Mouse (Mus musculus) intestine, embryonic 14.5 days (tissue): ENCODE measurements around the gene Mark4. TPM values are rescaled to one million over a fixed set of nuclear protein-coding genes. Genes with fewer than 3 reads are reported as not detected.

Experiments used
- ATAC-seq: fragments of 200-750 bp; cut with Nextera tagmentation; replicated peaks from 2 replicates; pipeline ENCODE4 v1.8.0; 2017; ENCODE audit warnings: low read depth, moderate number of reproducible peaks, moderate TSS enrichment, moderate library complexity; ENCODE audit not compliant: low FRiP score, low TSS enrichment
- DNase-seq: peaks from one replicate; pipeline ENCODE4 v3.0.0-alpha.2; 2018; ENCODE audit warnings: low spot score
- H3K27ac ChIP-seq: fragments of 300-500 bp; sonication (generic); 2 replicates; pipeline ENCODE4 v1.5.1; 2014; ENCODE audit warnings: low read depth, mild to moderate bottlenecking, control low read depth
- H3K27me3 ChIP-seq: fragments of 300-500 bp; sonication (generic); replicated peaks from 2 replicates; pipeline ENCODE4 v1.6.1; 2014; ENCODE audit warnings: low read length, control low read depth; ENCODE audit not compliant: control insufficient read depth, insufficient read depth
- H3K36me3 ChIP-seq: fragments of 300-500 bp; sonication (generic); 2 replicates; pipeline ENCODE4 v1.6.1; 2014; ENCODE audit warnings: low read length, control low read depth; ENCODE audit not compliant: control insufficient read depth, insufficient read depth
- H3K4me1 ChIP-seq: fragments of 300-500 bp; sonication (generic); replicated peaks from 2 replicates; pipeline ENCODE4 v1.6.1; 2014; ENCODE audit warnings: low read length, control low read depth, mixed read lengths; ENCODE audit not compliant: control insufficient read depth, insufficient read depth
- H3K4me2 ChIP-seq: fragments of 300-500 bp; sonication (generic); 2 replicates; pipeline ENCODE4 v1.6.1; 2014; ENCODE audit warnings: low read length
- H3K4me3 ChIP-seq: fragments of 300-500 bp; sonication (generic); 2 replicates; pipeline ENCODE4 v1.5.1; 2014; ENCODE audit warnings: low read depth, low read length, control low read depth, mixed read lengths
- H3K9ac ChIP-seq: fragments of 300-500 bp; sonication (generic); 2 replicates; pipeline ENCODE4 v1.6.1; 2014; ENCODE audit warnings: mild to moderate bottlenecking, low read length
- H3K9me3 ChIP-seq: fragments of 300-500 bp; sonication (generic); 2 replicates; pipeline ENCODE4 v1.6.1; 2016; ENCODE audit warnings: low read length, control low read depth; ENCODE audit not compliant: control insufficient read depth
- WGBS: fragments of 180-500 bp; shearing (Covaris S2); extraction: QIAGEN DNeasy Blood & Tissue Kit; methylation state at CpG from one replicate; pipeline ENCODE4 v1.1.7; 2014; 5-methylcytosine and 5-hydroxymethylcytosine counted together
- polyA plus RNA-seq: library from polyadenylated mRNA; unstranded; fragments of >200 nt; fragmentation: Nextera tagmentation; extraction: Ambion mirVana; gene quantifications from 2 replicates; pipeline ENCODE4 v1.2.1, GENCODE M21; 2014

Mark4 gene
- polyA plus RNA-seq, 1 experiment from 2014 or later, result 8.5 TPM

DNA sequence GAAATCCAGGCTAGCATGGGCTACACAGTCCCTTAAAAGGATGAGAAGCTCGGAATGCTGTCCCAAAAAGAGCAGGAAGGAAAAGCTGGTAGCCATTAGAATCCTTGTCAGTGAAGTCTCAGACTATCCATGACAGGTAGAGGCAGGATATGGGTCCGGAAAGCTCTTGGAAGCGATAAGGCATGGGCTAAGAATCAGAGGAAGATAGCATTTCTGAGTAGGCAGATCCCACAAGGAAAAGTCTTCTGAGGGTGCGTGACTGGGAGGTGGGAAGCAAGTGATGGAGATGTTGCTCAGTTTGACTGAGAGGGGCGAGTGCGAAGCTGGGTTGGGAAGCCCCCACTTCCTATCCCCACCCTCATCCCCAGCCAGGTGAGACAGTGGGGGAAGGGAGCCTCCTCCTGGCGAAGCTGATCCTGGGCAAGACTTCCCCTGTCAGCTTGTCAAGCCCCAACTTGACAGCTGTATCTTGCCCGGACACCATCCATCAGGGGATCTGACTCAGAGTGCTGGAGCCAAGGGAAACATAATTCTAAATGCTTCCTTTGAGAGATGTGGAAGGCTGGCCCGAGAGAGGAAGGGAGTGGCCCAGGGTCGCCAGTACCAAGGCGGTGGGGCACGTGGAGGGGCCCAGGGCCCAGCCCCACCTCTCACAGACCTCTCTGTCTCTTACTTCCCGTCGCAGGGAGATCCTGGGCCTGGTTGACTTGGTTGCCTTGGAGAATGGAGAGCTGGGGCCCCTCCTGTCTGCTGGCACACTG lies 19.2 kb upstream of the Mark4 start:
- DNase-seq (no peak), ATAC-seq (no peak)
- no peak overlapping the region for H3K4me3 ChIP-seq
- H3K4me2 ChIP-seq, result no peak overlapping the region
- WGBS, result 26% methylated on average over 14 of the region's 14 CpGs
- no peaks in the 10 kb centered on the region for H3K4me1 ChIP-seq
- H3K27ac ChIP-seq, result no peak overlapping the region
- peaks cover 23% of the 10 kb centered on the region for H3K27me3 ChIP-seq
- H3K9ac ChIP-seq, result no peak overlapping the region
- no peaks in the 10 kb centered on the region for H3K9me3 ChIP-seq
- no peaks in the 10 kb centered on the region for H3K36me3 ChIP-seq

DNA sequence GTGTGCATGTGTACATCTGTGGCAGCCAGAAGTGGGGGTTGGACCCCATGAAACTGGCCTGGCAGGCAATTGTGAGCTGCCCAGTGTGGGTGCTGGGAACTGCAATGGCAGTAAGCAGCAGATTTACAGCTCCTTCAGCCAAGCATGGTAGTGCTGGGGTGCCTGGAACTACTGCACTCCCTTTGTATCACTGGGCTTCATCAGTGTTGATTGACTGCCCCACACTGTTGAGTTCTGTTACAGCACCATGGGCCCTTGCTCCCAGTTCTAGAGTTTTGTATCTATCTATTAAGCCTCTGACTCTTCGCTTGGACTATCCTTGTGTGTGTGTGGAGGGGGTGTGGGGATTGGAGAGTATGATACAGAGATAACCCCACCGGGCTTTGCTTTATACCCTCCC lies 18.5 kb upstream of the Mark4 start:
- no peak overlapping the region for H3K4me3 ChIP-seq
- no peak for DNase-seq
- H3K4me2 ChIP-seq, result no peak overlapping the region
- no peaks in the 10 kb centered on the region for H3K9me3 ChIP-seq
- no peak for ATAC-seq
- peaks cover 30% of the 10 kb centered on the region for H3K27me3 ChIP-seq
- no peak overlapping the region for H3K9ac ChIP-seq
- WGBS, result 79% methylated on average over 2 of the region's 2 CpGs
- H3K36me3 ChIP-seq, result no peaks in the 10 kb centered on the region
- no peak overlapping the region for H3K27ac ChIP-seq
- H3K4me1 ChIP-seq, result no peaks in the 10 kb centered on the region

DNA sequence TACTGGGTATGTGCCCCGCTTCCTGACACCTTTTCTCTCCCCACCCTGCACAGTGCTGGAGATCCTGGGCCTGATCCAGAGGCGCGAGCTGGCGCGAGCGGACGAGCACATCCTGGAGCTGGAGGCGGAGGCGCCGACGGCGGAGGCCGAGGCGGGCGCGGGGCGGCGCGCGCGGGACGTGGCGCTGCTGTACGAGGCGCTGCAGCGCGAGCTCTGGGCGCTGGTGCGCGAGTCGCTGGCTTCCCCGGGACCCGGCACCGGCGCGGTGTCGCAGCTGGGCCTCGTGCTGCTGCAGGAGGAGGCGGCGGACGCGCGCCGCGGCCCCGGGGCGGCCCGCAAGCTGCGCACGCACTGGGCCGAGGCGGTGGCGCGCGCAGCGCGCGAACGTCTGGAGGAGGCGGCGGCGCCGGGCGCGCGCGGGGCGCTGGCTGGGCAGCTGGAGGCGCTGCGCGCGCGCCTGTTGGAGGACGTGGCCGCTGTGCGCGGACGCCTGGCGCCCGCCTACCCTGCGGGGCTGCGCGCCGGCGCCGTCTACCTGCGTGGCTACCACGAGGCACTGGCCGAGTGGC lies 15.3 kb upstream of the Mark4 start:
- no peaks in the 10 kb centered on the region for H3K36me3 ChIP-seq
- H3K4me2 ChIP-seq, result peak overlapping the region; percentile 76
- no peaks in the 10 kb centered on the region for H3K4me1 ChIP-seq
- peaks cover 58% of the 10 kb centered on the region for H3K27me3 ChIP-seq
- H3K4me3 ChIP-seq, result peak overlapping the region; percentile 52
- H3K27ac ChIP-seq, result peak overlapping the region; percentile 47; the same call in 1 of the 2 replicates
- WGBS, result under 1% methylated on average over 74 of the region's 89 CpGs
- peak overlapping the region; percentile 64 for H3K9ac ChIP-seq
- ATAC-seq (peak; percentile 90), DNase-seq (peak; percentile 85)
- no peaks in the 10 kb centered on the region for H3K9me3 ChIP-seq

DNA sequence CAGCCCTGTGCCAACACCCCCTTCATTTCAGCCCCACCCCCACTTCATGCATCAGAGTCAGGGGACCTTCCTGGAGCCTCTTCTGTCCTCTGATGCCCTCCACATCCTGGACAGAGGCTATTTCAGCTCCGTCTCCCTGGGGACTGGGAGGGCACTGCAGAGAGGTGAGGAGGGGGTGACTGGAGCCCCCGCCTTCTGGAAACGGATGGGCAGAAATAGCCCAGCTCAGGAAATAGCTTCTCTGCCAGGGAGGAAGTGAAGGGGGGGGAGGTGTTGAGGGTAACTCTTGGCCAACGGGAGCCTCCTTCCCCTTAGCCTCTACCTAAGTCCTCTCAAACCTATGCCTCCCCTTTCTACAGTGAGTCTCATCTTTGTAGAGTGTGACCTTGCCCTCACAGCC lies 13.8 kb upstream of the Mark4 start:
- no peak for ATAC-seq
- H3K27ac ChIP-seq, result no peak overlapping the region
- 38% methylated on average over 4 of the region's 4 CpGs for WGBS
- no peak overlapping the region for H3K4me3 ChIP-seq
- no peak overlapping the region for H3K4me2 ChIP-seq
- peaks cover 59% of the 10 kb centered on the region for H3K27me3 ChIP-seq
- no peaks in the 10 kb centered on the region for H3K36me3 ChIP-seq
- no peak for DNase-seq
- H3K9me3 ChIP-seq, result no peaks in the 10 kb centered on the region
- H3K4me1 ChIP-seq, result no peaks in the 10 kb centered on the region
- no peak overlapping the region for H3K9ac ChIP-seq

DNA sequence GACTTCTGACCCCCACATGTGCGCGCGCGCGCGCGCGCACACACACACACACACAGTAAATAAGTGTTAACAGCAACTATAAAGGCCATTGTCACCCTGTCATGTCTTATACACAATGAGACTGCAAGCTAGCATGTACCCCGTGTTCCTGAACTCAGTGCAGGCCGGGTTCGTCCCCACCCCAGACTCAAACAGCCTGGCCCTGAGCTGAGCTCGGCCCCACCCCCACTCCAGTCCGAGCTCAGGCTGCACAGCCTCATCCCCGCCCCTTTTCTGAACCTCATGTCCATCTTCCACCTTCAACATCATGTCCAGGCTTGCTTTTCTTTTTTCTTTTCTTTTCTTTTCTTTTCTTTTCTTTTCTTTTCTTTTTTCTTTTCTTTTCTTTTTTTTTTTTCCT lies 11.7 kb upstream of the Mark4 start:
- 15% methylated on average over 14 of the region's 14 CpGs for WGBS
- Histone ChIP-seq H3K4me1 (no peaks in the 10 kb centered on the region), H3K9me3 (no peaks in the 10 kb centered on the region), H3K36me3 (no peaks in the 10 kb centered on the region), H3K4me3 (no peak overlapping the region), H3K27ac (no peak overlapping the region), H3K4me2 (no peak overlapping the region), H3K9ac (no peak overlapping the region), H3K27me3 (peaks cover 57% of the 10 kb centered on the region)
- DNase-seq, result no peak
- ATAC-seq, result no peak

DNA sequence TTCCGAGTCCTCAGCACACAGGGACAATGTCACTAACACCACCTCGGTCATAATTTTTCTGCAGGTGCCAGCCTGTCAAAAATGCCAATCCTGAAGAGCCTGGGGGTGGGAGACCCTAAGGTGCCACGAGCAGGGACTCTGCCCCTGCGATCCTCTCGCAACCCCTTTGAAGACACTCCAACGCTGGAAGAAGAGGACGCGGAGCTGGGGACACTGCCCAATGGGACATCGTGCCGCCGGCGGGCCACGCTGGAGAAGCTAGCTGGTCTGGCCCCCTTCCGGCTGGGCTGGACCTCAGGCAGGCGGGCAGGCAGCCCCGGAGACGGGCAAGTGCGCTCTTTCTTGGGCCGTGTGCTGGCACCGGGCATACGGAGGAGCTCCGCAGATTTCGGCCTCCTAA lies 10.8 kb upstream of the Mark4 start:
- H3K4me3 ChIP-seq, result no peak overlapping the region
- DNase-seq, result no peak
- H3K27ac ChIP-seq, result no peak overlapping the region
- 23% methylated on average over 23 of the region's 23 CpGs for WGBS
- no peaks in the 10 kb centered on the region for H3K9me3 ChIP-seq
- H3K36me3 ChIP-seq, result no peaks in the 10 kb centered on the region
- no peak for ATAC-seq
- peaks cover 52% of the 10 kb centered on the region for H3K27me3 ChIP-seq
- peaks cover 6% of the 10 kb centered on the region for H3K4me1 ChIP-seq
- H3K4me2 ChIP-seq, result no peak overlapping the region
- H3K9ac ChIP-seq, result no peak overlapping the region

DNA sequence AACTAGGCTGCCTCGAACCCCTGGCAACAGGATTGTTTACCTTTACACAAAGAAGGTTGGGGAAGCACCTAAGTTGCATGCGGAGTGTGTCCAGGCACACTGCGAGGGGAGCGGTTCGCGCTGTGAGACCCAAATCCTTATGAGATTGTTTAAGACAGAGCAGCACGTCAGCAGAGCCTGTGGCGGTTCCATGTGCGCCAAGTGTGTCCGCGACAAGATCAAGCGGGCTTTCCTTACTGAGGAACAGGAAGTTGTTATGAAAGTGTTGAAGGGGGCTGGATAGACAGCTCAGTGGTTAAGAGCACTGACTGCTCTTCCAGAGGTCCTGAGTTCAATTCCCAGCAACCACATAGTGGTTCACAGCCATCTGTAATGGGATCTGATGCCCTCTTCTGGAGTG lies 9.7 kb upstream of the Mark4 start:
- DNase-seq (no peak), ATAC-seq (no peak)
- Histone ChIP-seq H3K4me1 (peaks cover 11% of the 10 kb centered on the region), H3K4me3 (no peak overlapping the region), H3K36me3 (no peaks in the 10 kb centered on the region), H3K9me3 (no peaks in the 10 kb centered on the region), H3K27ac (no peak overlapping the region), H3K9ac (no peak overlapping the region), H3K4me2 (no peak overlapping the region), H3K27me3 (peaks cover 46% of the 10 kb centered on the region)
- 62% methylated on average over 12 of the region's 12 CpGs for WGBS

DNA sequence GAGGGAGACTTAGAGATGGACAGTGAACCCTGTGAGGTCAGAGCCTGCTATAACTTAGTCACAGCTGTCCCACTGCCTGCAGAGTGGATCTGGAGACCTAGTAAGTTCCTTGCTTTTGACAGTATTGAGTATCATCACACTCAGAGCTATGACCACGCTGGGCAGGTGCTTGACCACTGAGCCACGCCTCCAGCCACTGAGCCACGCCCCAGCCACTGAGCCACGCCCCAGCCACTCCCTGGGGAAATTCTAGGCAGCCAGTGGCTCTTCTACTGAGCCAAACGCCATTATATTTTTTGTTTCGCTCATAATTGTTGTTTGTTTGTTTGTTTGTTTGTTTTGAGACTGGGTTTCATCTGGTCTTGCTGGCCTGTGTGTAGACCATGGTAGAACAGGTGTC lies 9.0 kb upstream of the Mark4 start:
- Histone ChIP-seq H3K9me3 (no peaks in the 10 kb centered on the region), H3K36me3 (no peaks in the 10 kb centered on the region), H3K27ac (no peak overlapping the region), H3K4me2 (no peak overlapping the region), H3K4me3 (no peak overlapping the region), H3K27me3 (peaks cover 40% of the 10 kb centered on the region), H3K4me1 (peaks cover 11% of the 10 kb centered on the region), H3K9ac (no peak overlapping the region)
- 36% methylated on average over 6 of the region's 6 CpGs for WGBS
- DNase-seq, result no peak
- ATAC-seq, result no peak

DNA sequence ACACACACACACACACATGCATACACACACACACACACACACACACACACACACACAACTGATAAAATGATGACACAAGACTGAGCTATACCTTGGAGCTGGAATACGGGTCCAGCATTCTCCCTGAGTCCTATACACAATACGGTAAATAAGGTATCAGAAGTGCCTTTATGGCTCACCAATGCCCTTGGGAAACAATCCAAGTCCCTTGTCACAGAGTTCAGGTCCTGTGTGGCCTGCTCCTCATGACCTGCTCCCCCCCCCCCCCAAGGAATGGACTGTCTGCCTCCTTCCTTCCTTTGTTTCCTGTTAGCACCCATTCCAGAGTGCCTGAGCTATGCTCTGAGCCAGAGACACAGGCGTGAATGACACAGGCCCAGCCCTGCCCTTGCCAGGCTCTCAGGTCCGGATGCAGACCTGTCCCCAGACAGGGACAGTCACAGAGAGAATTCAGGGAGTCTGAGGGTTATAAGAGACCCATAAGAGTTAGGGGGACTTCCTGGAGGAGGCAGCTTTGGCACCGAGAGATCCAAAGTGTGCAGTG lies 8.1 kb upstream of the Mark4 start:
- ATAC-seq (no peak), DNase-seq (no peak)
- Histone ChIP-seq H3K4me2 (no peak overlapping the region), H3K9ac (no peak overlapping the region), H3K9me3 (no peaks in the 10 kb centered on the region), H3K36me3 (no peaks in the 10 kb centered on the region), H3K27ac (no peak overlapping the region), H3K27me3 (peaks cover 30% of the 10 kb centered on the region), H3K4me1 (peaks cover 11% of the 10 kb centered on the region), H3K4me3 (no peak overlapping the region)
- 62% methylated on average over 5 of the region's 5 CpGs for WGBS
